Mouse (Mus musculus) cerebellum, postnatal 36 days (tissue): ENCODE data around the gene Mmp9.

Source experiments
- DNase-seq, 2 experiments: peaks; one replicate each; pipeline ENCODE4 v3.0.0; 2021 to 2022; ENCODE audit warnings: mixed read lengths in 2 of 2

Gene Mmp9

GRCm38 (mm10) chr2:164912749-164913427 is 27.7 kb upstream of the Mmp9 start:
- DNase-seq: no peak

GRCm38 (mm10) chr2:164913428-164913786 is 27.2 kb upstream of the Mmp9 start:
- DNase-seq: no peak

GRCm38 (mm10) chr2:164916820-164917219 is 23.8 kb upstream of the Mmp9 start:
- no peak for DNase-seq

GRCm38 (mm10) chr2:164917371-164917770 is 23.2 kb upstream of the Mmp9 start:
- DNase-seq: no peak

- peak; percentile 31 to 43 for DNase-seq
Measured at GRCm38 (mm10) chr2:164918325-164918724, 22.3 kb upstream of the Mmp9 start.

GRCm38 (mm10) chr2:164921984-164922383 is 18.6 kb upstream of the Mmp9 start:
- no peak for DNase-seq

- no peak for DNase-seq
Measured at GRCm38 (mm10) chr2:164923291-164923690, 17.3 kb upstream of the Mmp9 start.

GRCm38 (mm10) chr2:164924100-164924857 is 16.3 kb upstream of the Mmp9 start:
- peak; percentile 93 to 98 for DNase-seq

- DNase-seq: no peak
Measured at GRCm38 (mm10) chr2:164930706-164931581, 9.6 kb upstream of the Mmp9 start.

GRCm38 (mm10) chr2:164933534-164933933 is 7.0 kb upstream of the Mmp9 start:
- DNase-seq: no peak

GRCm38 (mm10) chr2:164935991-164936390 is 4.6 kb upstream of the Mmp9 start:
- no peak for DNase-seq

GRCm38 (mm10) chr2:164938146-164939091 is 2.2 kb upstream of the Mmp9 start:
- peak; percentile 77 to 78 for DNase-seq

GRCm38 (mm10) chr2:164939106-164939505 is 1.5 kb upstream of the Mmp9 start:
- DNase-seq: peak; percentile 36 to 46

- no peak for DNase-seq
Measured at GRCm38 (mm10) chr2:164942692-164943290, 2.2 kb downstream of the Mmp9 start.

GRCm38 (mm10) chr2:164947506-164947905 is 6.9 kb downstream of the Mmp9 start:
- no peak for DNase-seq

GRCm38 (mm10) chr2:164947930-164948329 is 7.3 kb downstream of the Mmp9 start:
- DNase-seq: no peak

GRCm38 (mm10) chr2:164948962-164949361 is 8.4 kb downstream of the Mmp9 start:
- DNase-seq: no peak

- peak in 1 of 2 experiments; percentile 17 for DNase-seq
Measured at GRCm38 (mm10) chr2:164950501-164950900, 9.9 kb downstream of the Mmp9 start.

GRCm38 (mm10) chr2:164951745-164952144 is 11.2 kb downstream of the Mmp9 start:
- DNase-seq: no peak

GRCm38 (mm10) chr2:164952448-164952847 is 11.9 kb downstream of the Mmp9 start:
- peak in 1 of 2 experiments; percentile 17 for DNase-seq

GRCm38 (mm10) chr2:164953224-164953623 is 12.6 kb downstream of the Mmp9 start:
- DNase-seq: peak; percentile 88 to 93

- DNase-seq: no peak
Measured at GRCm38 (mm10) chr2:164955725-164956124, 15.1 kb downstream of the Mmp9 start.
